Mouse (Mus musculus): ENCODE results near the gene Tiam1. TPM values are rescaled to one million over a fixed set of nuclear protein-coding genes. Genes with fewer than 3 reads are reported as not detected.
A peak's percentile ranks its signal among the peaks of the same experiment; 100 is the strongest.

Gene Tiam1
- total RNA-seq, 2 experiments from 2014 or later, result 106 to 116 TPM

- no peak for DNase-seq
Measured at GRCm38 (mm10) chr16:89905730-89906305, 237.8 kb downstream of the Tiam1 start.

- no peak for DNase-seq
Measured at GRCm38 (mm10) chr16:89904121-89904520, 239.4 kb downstream of the Tiam1 start.

GRCm38 (mm10) chr16:89902578-89903304 is 240.8 kb downstream of the Tiam1 start:
- no peak for DNase-seq

- no peak for DNase-seq
Measured at GRCm38 (mm10) chr16:89900681-89901080, 242.9 kb downstream of the Tiam1 start.

GRCm38 (mm10) chr16:89899192-89899591 is 244.4 kb downstream of the Tiam1 start:
- DNase-seq, result no peak

GRCm38 (mm10) chr16:89898299-89898625 is 245.3 kb downstream of the Tiam1 start:
- no peak for DNase-seq

- DNase-seq, result peak; percentile 63 to 66
Measured at GRCm38 (mm10) chr16:89897547-89898298, 245.8 kb downstream of the Tiam1 start.

GRCm38 (mm10) chr16:89896885-89897546 is 246.6 kb downstream of the Tiam1 start:
- DNase-seq, result no peak

- no peak for DNase-seq
Measured at GRCm38 (mm10) chr16:89896392-89896791, 247.2 kb downstream of the Tiam1 start.

- DNase-seq, result no peak
Measured at GRCm38 (mm10) chr16:89895283-89895682, 248.3 kb downstream of the Tiam1 start.

- no peak for DNase-seq
Measured at GRCm38 (mm10) chr16:89894816-89895215, 248.8 kb downstream of the Tiam1 start.

GRCm38 (mm10) chr16:89890515-89891189 is 252.9 kb downstream of the Tiam1 start:
- DNase-seq, result no peak

- no peak for DNase-seq
Measured at GRCm38 (mm10) chr16:89889890-89890462, 253.6 kb downstream of the Tiam1 start.

- DNase-seq, result no peak
Measured at GRCm38 (mm10) chr16:89886561-89886960, 257.0 kb downstream of the Tiam1 start.

GRCm38 (mm10) chr16:89885661-89886060 is 257.9 kb downstream of the Tiam1 start:
- no peak for DNase-seq

- DNase-seq, result no peak
Measured at GRCm38 (mm10) chr16:89883897-89884296, 259.7 kb downstream of the Tiam1 start.

GRCm38 (mm10) chr16:89882477-89883234 is 260.9 kb downstream of the Tiam1 start:
- no peak for DNase-seq

- no peak for DNase-seq
Measured at GRCm38 (mm10) chr16:89877206-89877605, 266.4 kb downstream of the Tiam1 start.

- no peak for DNase-seq
Measured at GRCm38 (mm10) chr16:89876079-89876478, 267.5 kb downstream of the Tiam1 start.

- DNase-seq, result no peak
Measured at GRCm38 (mm10) chr16:89874012-89874704, 269.4 kb downstream of the Tiam1 start.
